Mouse (Mus musculus): ENCODE measurements around the gene Nt5c1b.

- TF ChIP-seq USF1 (IDR thresholded peaks at IDR 0.05; ENCODE audit: low read depth) (no peak), MAX (IDR thresholded peaks at IDR 0.05) (no peak)
Measured at GRCm38 (mm10) chr12:10350706-10351105, 19.1 kb upstream of the Nt5c1b start.
